Mouse (Mus musculus): ENCODE results near the gene Cwc27. TPM values are rescaled to one million over a fixed set of nuclear protein-coding genes. Genes with fewer than 3 reads are reported as not detected.

Cwc27 gene
- total and polyA plus RNA-seq, 2 experiments from 2014 or later, result 17.9 to 23.4 TPM

DNA sequence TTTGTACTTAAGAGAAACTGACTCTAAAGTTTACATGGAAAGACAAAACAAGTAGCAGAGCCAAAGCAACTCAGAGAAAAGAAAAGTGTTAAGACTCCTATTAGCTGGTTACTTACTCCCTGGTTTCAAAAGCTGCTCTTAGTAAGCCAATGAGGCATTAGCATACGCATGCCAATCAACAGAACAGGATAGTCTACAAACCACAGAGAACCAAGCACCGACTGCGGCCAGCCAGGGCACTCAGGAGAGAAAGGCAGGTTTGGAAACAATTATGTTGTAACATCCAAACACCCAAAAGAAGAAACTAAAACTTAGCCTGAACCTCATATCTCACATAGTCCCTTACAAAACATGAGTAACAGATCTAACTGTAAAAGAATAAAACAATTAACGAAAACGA is 166.8 kb downstream of the Cwc27 start:
- DNase-seq (ENCODE audit: low spot score), result no peak
- Histone ChIP-seq H3K9ac (replicated peaks; ENCODE audit: low read length, poor library complexity, severe bottlenecking) (no peak overlapping the region), H3K27ac (ENCODE audit: low read depth, low read length) (no peak overlapping the region), H3K36me3 (ENCODE audit: insufficient read depth, low read length) (no peaks in the 10 kb centered on the region), H3K4me2 (ENCODE audit: low read depth, low read length, poor library complexity, severe bottlenecking) (no peak overlapping the region), H3K9me3 (ENCODE audit: low read length) (no peaks in the 10 kb centered on the region), H3K4me1 (ENCODE audit: insufficient read depth, low read length) (no peaks in the 10 kb centered on the region), H3K27me3 (ENCODE audit: insufficient read depth, low read length) (no peaks in the 10 kb centered on the region), H3K4me3 (ENCODE audit: low read depth, low read length) (no peak overlapping the region)
- 64% methylated on average over 5 of the region's 5 CpGs for WGBS
- ATAC-seq (ENCODE audit: low FRiP score), result no peak
- no peak for TF ChIP-seq CTCF (IDR thresholded peaks at IDR 0.05)

DNA sequence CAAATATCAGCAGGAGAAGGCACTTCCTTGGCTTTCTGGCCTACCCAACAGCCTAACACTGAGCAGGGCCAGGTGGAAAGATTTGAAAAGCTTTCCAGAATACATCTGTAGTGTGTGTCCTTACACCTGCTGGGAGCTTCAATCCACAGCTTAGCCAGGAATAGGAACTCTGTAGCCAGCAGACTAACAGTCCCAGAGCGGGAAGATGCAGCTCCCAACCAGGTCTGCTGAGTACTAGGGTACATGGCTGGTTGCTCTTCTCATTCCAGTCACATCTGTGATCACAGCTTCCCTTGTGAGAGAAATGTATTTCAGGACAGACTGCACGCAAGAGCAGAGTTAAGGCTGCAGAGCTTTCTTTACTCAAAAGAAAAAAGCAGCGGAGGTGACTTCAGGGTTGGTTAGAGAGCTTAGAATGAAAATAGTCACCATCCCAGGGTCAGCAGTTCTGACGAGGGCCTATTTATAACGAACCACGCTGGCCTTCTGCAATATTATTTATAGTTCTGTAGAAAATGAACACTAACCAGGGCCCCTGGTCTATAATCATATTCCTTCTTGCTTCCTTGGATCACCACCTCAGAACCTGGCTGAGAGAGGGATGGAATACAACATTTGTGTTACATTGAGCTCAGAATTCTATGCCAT is 171.0 kb downstream of the Cwc27 start:
- TF ChIP-seq CTCF (IDR thresholded peaks at IDR 0.05), result no peak
- Histone ChIP-seq H3K9me3 (ENCODE audit: low read length) (no peaks in the 10 kb centered on the region), H3K4me2 (ENCODE audit: low read depth, low read length, poor library complexity, severe bottlenecking) (no peak overlapping the region), H3K36me3 (ENCODE audit: insufficient read depth, low read length) (no peaks in the 10 kb centered on the region), H3K9ac (replicated peaks; ENCODE audit: low read length, poor library complexity, severe bottlenecking) (no peak overlapping the region), H3K27ac (ENCODE audit: low read depth, low read length) (no peak overlapping the region), H3K27me3 (ENCODE audit: insufficient read depth, low read length) (no peaks in the 10 kb centered on the region), H3K4me1 (ENCODE audit: insufficient read depth, low read length) (no peaks in the 10 kb centered on the region), H3K4me3 (ENCODE audit: low read depth, low read length) (no peak overlapping the region)
- 82% methylated on average over 6 of the region's 6 CpGs for WGBS
- DNase-seq (ENCODE audit: low spot score), result no peak
- no peak for ATAC-seq (ENCODE audit: low FRiP score)

DNA sequence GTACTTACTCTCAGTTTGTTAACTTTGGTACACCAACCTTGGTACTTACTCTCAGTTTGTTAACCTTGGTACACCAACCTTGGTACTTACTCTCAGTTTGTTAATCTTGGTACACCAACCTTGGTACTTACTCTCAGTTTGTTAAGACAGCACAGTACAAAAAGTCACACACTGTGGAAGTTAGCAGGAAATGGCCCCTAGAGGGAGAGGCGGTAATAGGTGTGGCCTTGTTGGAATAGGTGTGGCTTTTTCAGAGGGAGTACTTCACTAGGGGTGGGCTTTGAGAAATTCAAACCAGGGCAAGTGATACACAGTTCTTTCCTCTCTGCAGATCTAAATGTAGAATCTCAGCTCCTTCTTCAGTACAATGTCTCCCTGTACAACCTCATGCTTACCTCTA is 172.8 kb downstream of the Cwc27 start:
- H3K36me3 ChIP-seq (ENCODE audit: insufficient read depth, low read length), result no peaks in the 10 kb centered on the region
- no peaks in the 10 kb centered on the region for H3K9me3 ChIP-seq (ENCODE audit: low read length)
- ATAC-seq (ENCODE audit: low FRiP score), result no peak
- 97% methylated on average over 1 of the region's 1 CpGs for WGBS
- no peaks in the 10 kb centered on the region for H3K4me1 ChIP-seq (ENCODE audit: insufficient read depth, low read length)
- no peaks in the 10 kb centered on the region for H3K27me3 ChIP-seq (ENCODE audit: insufficient read depth, low read length)
- H3K27ac ChIP-seq (ENCODE audit: low read depth, low read length), result no peak overlapping the region
- no peak overlapping the region for H3K9ac ChIP-seq (replicated peaks; ENCODE audit: low read length, poor library complexity, severe bottlenecking)
- H3K4me2 ChIP-seq (ENCODE audit: low read depth, low read length, poor library complexity, severe bottlenecking), result no peak overlapping the region
- TF ChIP-seq CTCF (IDR thresholded peaks at IDR 0.05), result no peak
- DNase-seq (ENCODE audit: low spot score), result no peak
- no peak overlapping the region for H3K4me3 ChIP-seq (ENCODE audit: low read depth, low read length)

DNA sequence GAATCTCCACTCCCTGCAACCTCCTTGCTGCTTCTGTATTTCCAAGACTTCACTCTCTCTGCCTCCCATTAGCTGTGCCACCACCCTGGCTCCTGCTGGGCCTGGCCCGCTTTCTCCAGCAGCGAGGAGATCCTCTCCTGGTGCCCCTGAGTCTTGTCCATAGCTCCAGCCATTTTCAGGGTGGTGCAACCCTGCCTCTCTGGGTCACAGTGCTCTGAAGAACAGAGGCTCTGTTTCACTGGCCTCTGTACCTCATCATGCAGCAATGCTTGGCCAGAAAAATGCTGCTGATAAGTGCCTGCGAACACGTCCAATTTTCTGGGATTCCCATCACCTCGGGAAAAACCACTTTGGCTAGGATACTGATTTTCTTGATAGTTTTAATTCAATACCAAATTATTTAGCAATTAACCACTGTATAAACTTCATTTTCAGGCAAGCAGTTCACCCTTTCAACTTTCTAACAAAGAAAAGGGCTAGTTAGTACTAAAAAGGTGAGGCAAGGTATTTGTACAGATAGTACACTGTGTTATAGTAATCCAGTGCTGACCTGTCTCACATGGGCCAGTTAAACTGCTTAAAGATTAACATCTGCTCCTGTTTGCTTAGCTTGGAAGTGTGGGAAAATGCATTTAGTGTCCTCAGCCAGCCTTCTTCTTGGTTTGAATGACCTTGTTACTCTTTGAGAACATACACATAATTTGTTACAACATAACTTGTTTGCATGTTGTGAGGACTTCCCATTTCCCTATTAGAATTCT is 176.1 kb downstream of the Cwc27 start:
- H3K27ac ChIP-seq (ENCODE audit: low read depth, low read length), result no peak overlapping the region
- H3K9ac ChIP-seq (replicated peaks; ENCODE audit: low read length, poor library complexity, severe bottlenecking), result no peak overlapping the region
- TF ChIP-seq CTCF (IDR thresholded peaks at IDR 0.05), result no peak
- DNase-seq (ENCODE audit: low spot score), result no peak
- 0 out of 2 replicates have a peak, but pooled peaks cover 2% of the 10 kb centered on the region for H3K36me3 ChIP-seq (ENCODE audit: insufficient read depth, low read length)
- no peak overlapping the region for H3K4me3 ChIP-seq (ENCODE audit: low read depth, low read length)
- ATAC-seq (ENCODE audit: low FRiP score), result no peak
- WGBS, result 86% methylated on average over 5 of the region's 5 CpGs
- no peak overlapping the region for H3K4me2 ChIP-seq (ENCODE audit: low read depth, low read length, poor library complexity, severe bottlenecking)
- H3K4me1 ChIP-seq (ENCODE audit: insufficient read depth, low read length), result no peaks in the 10 kb centered on the region
- H3K9me3 ChIP-seq (ENCODE audit: low read length), result no peaks in the 10 kb centered on the region
- H3K27me3 ChIP-seq (ENCODE audit: insufficient read depth, low read length), result no peaks in the 10 kb centered on the region

DNA sequence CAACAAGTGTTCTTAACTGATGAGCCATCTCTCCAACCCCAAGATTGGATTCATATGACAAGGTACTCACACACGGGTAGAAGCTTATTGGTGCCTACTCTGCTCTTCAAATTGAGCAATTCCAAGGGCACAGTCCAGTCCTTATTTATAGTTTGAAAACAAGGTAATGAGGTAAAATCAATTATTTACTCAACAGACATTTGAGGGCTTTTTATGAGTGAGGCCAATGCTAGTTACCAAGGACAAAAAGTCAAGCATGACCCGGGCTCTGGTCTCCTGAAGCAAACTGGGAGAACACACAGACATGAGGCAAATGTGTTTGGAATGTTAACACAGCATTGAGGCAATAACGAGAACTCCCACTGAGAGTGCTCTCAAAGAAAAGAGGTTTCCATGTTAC is 178.0 kb downstream of the Cwc27 start:
- TF ChIP-seq CTCF (IDR thresholded peaks at IDR 0.05), result no peak
- DNase-seq (ENCODE audit: low spot score), result no peak
- 88% methylated on average over 3 of the region's 3 CpGs for WGBS

DNA sequence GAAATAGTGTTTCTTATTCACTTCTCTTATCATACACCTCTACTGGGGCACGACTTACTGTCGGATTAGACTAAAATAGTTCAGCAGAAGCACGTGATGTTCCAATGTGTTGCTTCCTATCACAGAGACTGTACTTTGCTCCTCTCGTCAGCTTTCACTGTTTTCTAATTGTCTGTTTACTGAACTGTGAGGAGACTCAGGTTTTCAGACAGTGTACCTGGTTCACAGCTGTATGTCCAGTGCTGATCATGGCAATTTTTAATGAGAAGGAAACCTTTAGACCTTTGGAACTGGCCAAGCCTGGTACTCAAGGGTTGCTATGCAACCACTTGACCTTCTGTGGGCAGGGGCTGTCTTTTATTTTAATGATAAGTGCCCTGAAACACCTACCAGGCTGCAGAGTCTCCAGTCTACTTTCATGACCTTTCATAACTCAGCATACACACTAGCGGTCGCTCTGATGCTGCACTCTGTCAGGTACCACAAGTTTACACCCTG is 180.9 kb downstream of the Cwc27 start:
- 91% methylated on average over 6 of the region's 6 CpGs for WGBS

More for the DNA sequence above, 178.0 kb downstream of the Cwc27 start:
- ATAC-seq (ENCODE audit: low FRiP score), result no peak
- no peaks in the 10 kb centered on the region for H3K4me1 ChIP-seq (ENCODE audit: insufficient read depth, low read length)
- no peak overlapping the region for H3K4me2 ChIP-seq (ENCODE audit: low read depth, low read length, poor library complexity, severe bottlenecking)
- H3K36me3 ChIP-seq (ENCODE audit: insufficient read depth, low read length), result 0 out of 2 replicates have a peak, but pooled peaks cover 2% of the 10 kb centered on the region
- no peak overlapping the region for H3K9ac ChIP-seq (replicated peaks; ENCODE audit: low read length, poor library complexity, severe bottlenecking)
- H3K4me3 ChIP-seq (ENCODE audit: low read depth, low read length), result no peak overlapping the region
- no peaks in the 10 kb centered on the region for H3K27me3 ChIP-seq (ENCODE audit: insufficient read depth, low read length)
- no peak overlapping the region for H3K27ac ChIP-seq (ENCODE audit: low read depth, low read length)
- H3K9me3 ChIP-seq (ENCODE audit: low read length), result no peaks in the 10 kb centered on the region

More for the DNA sequence above, 180.9 kb downstream of the Cwc27 start:
- H3K9me3 ChIP-seq (ENCODE audit: low read length), result no peaks in the 10 kb centered on the region
- no peaks in the 10 kb centered on the region for H3K27me3 ChIP-seq (ENCODE audit: insufficient read depth, low read length)
- no peak overlapping the region for H3K4me2 ChIP-seq (ENCODE audit: low read depth, low read length, poor library complexity, severe bottlenecking)
- H3K9ac ChIP-seq (replicated peaks; ENCODE audit: low read length, poor library complexity, severe bottlenecking), result no peak overlapping the region
- DNase-seq (ENCODE audit: low spot score), result no peak
- TF ChIP-seq CTCF (IDR thresholded peaks at IDR 0.05), result no peak
- no peak for ATAC-seq (ENCODE audit: low FRiP score)
- no peak overlapping the region for H3K4me3 ChIP-seq (ENCODE audit: low read depth, low read length)
- H3K36me3 ChIP-seq (ENCODE audit: insufficient read depth, low read length), result 0 out of 2 replicates have a peak, but pooled peaks cover 5% of the 10 kb centered on the region
- H3K4me1 ChIP-seq (ENCODE audit: insufficient read depth, low read length), result no peaks in the 10 kb centered on the region
- no peak overlapping the region for H3K27ac ChIP-seq (ENCODE audit: low read depth, low read length)

Data from midbrain, postnatal 0 days (tissue).